Mouse (Mus musculus) R1 (cell line): Measurements from ENCODE around the gene Zmynd8.

Experiments
- DNase-seq: peaks from one replicate; pipeline ENCODE4 v3.0.0-alpha.2; 2018; ENCODE audit warnings: low read depth, low spot score

Zmynd8 gene

GRCm38 (mm10) chr2:165751068-165751467, 147.7 kb downstream of the Zmynd8 start:
- peak; percentile 51 for DNase-seq

DNA sequence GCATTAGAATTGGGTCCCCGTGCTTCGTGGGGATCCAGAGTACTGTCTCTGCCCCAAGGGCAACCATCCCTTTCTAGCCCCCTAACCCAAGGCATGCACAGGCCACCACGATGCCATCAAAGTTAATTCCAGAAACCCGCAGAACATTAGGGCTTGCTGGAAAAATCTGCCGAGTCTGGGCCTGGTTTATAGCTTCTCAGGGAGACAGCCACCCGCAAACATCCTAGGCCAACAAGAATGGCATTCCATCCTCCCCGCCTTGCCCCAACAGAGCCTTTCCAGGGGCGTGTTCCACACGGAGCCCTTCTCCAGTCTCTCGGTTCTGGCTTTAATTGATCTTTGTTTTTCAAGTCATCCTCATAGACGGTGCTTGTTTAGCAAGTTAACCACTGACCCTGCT, 150.4 kb downstream of the Zmynd8 start:
- DNase-seq: no peak

DNA sequence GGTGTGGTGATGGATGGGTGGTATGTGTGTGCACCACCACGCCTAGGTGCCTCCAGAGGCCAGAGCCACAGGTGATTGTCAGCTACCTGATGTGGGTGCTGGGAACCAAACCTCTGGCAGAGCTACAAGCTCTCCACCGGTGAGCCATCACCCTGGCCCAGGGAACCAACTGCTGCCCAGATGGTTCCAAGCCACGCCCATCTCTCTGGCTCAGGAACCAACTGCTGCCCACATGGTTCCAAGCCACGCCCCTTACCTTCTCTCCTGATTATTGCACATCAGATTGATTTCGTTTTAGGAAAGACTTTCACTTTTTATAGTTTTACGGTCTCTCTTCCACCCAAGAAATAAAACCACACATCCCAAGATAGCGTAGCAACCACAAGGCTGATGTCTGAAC, 150.8 kb downstream of the Zmynd8 start:
- DNase-seq: peak; percentile 69

GRCm38 (mm10) chr2:165745306-165746098, 153.3 kb downstream of the Zmynd8 start:
- DNase-seq: no peak

DNA sequence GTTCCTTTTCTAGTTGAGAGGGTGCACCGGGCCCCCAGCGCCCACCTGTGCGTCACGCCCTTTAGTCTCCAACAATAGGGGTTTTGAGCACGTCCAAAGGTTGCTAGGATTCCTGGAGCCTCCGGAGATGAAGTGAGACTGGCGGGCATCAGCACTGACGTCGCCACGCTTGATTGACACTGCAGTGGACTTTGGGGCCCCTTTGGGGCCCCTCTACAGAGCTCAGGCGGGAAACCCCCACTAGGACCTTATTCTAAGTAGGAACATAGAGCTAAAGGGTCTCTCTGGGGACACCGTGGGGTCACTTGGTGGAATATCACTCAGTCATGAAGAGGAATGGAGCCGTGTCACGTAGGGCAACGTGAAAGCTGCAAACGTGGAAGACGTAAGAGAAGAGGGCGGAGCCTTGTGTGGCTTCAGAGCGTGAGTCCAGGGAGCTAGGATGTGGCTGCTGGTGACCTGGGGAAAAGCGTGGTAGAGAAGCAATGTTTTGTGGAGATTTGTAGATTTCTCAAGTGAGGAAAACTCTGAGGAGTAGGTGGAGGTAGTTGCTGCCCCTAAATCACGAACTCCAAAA, 156.5 kb downstream of the Zmynd8 start:
- peak; percentile 82 for DNase-seq

DNA sequence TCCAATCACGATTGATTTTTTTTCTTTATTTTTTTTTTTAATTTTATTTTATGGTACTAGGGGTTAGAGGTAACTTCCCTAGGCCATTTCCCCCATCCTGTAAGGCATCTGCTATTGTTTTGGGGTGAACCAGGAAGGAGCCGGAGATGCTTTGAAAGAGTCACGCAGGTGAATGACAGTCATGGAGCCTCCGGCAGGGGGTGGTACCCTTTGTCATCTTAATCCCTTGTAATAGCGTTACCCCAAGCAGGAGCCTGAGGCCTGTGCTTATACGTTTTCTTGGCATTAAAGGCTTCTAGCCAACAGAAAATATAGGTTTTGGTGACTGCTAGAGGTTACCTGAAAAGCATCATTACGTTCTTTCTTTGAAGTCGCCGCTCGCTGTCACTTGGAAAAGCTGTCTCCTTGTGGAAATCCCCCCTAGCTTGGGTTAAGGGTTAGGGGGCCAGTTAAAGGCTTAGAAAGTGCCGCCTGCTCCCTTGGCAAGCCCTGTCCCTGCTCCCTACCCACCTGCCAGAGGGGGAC, 157.2 kb downstream of the Zmynd8 start:
- DNase-seq: no peak

- DNase-seq: no peak
Measured at GRCm38 (mm10) chr2:165740982-165741381, 157.8 kb downstream of the Zmynd8 start.

- DNase-seq: peak; percentile 80
Measured at GRCm38 (mm10) chr2:165740381-165740780, 158.4 kb downstream of the Zmynd8 start.

DNA sequence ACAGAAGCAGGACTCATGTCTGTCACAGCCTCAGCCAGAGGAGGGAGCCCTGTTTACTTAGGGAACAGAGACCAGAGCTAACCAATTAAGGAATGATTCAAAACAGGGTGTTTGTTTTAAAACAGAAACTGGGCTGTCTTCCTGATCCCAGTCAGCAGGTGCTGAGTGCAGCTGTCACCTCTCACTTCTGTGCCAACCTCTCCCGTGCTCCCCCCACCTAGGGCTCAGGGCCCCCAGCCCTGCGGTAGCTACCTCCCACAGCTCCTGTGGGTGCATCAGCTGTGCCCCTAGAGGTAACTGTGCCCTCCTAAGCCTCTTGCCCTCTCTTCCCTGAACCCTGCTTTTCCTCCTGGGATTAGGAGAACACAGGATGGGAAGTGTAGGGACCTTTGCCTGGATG, 162.5 kb downstream of the Zmynd8 start:
- no peak for DNase-seq
